Mouse (Mus musculus): Measurements from ENCODE around the gene Capzb.

DNA sequence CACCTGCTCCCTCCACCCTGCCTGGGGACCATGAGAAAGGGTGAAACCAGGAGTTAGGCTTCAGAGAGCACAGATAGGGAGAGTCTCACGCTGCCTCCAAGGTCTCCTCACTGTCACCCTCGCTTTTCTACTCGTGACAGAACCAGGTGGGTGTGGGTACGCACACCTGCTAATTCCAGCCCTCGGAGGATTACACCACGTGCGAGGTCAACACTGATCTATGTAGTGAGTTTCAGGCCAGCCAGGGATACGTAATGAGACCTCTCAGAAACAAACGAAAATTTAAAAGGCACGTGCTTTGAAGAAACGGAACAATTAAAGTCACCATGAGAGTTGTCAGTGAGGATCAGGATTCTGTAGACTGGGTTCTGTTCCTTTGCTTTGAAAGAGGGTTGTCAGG is 125.8 kb downstream of the Capzb start:
- TF ChIP-seq GATA1 (IDR thresholded peaks at IDR 0.05; ENCODE audit: low read length) = no peak
- TF ChIP-seq TAL1 (IDR thresholded peaks at IDR 0.05; ENCODE audit: low read length) = no peak
